Mouse (Mus musculus) hindbrain, postnatal 0 days (tissue): ENCODE measurements around the gene Iba57. TPM values are rescaled to one million over a fixed set of nuclear protein-coding genes. Genes with fewer than 3 reads are reported as not detected.

Experiments used
- ATAC-seq: fragments of 200-750 bp; cut with Nextera tagmentation; 2 replicates; pipeline ENCODE4 v1.8.0; 2017; ENCODE audit warnings: mild to moderate bottlenecking, moderate TSS enrichment, moderate library complexity
- DNase-seq: peaks from one replicate; pipeline ENCODE4 v3.0.0-alpha.2; 2015; ENCODE audit warnings: low spot score
- H3K27ac ChIP-seq: fragments of 300-500 bp; sonication (generic); 2 replicates; pipeline ENCODE4 v1.5.1; 2014; ENCODE audit warnings: mild to moderate bottlenecking
- H3K27me3 ChIP-seq: fragments of 300-500 bp; sonication (generic); 2 replicates; pipeline ENCODE4 v1.6.1; 2014; ENCODE audit warnings: low read length, mixed read lengths; ENCODE audit not compliant: insufficient read depth
- H3K36me3 ChIP-seq: fragments of 300-500 bp; sonication (generic); 2 replicates; pipeline ENCODE4 v1.6.1; 2014; ENCODE audit warnings: low read length, mixed read lengths; ENCODE audit not compliant: insufficient read depth
- H3K4me1 ChIP-seq: fragments of 300-500 bp; sonication (generic); 2 replicates; pipeline ENCODE4 v1.6.1; 2014; ENCODE audit warnings: antibody characterized with exemption, low read length, mixed read lengths; ENCODE audit not compliant: insufficient read depth
- H3K4me2 ChIP-seq: fragments of 300-500 bp; sonication (generic); 2 replicates; pipeline ENCODE4 v1.6.1; 2014; ENCODE audit warnings: low read depth, mild to moderate bottlenecking, low read length, moderate library complexity, mixed read lengths
- H3K4me3 ChIP-seq: fragments of 300-500 bp; sonication (generic); 2 replicates; pipeline ENCODE4 v1.5.1; 2014; ENCODE audit warnings: low read length
- H3K9ac ChIP-seq: fragments of 300-500 bp; sonication (generic); replicated peaks from 2 replicates; pipeline ENCODE4 v1.6.1; 2014; ENCODE audit warnings: mild to moderate bottlenecking, low read length, moderate library complexity, mixed read lengths
- H3K9me3 ChIP-seq: fragments of 300-500 bp; sonication (generic); 2 replicates; pipeline ENCODE4 v1.6.1; 2016; ENCODE audit warnings: low read length, mixed read lengths
- CTCF ChIP-seq: IDR thresholded peaks from 2 replicates; pipeline ENCODE4 v1.5.1; 2016; ENCODE audit warnings: antibody characterized with exemption, control low read depth, low read depth
- WGBS: fragments of 180-500 bp; shearing (Covaris S2); extraction: QIAGEN DNeasy Blood & Tissue Kit; methylation state at CpG from one replicate; pipeline ENCODE4 v1.1.7; 2014; 5-methylcytosine and 5-hydroxymethylcytosine counted together
- polyA plus RNA-seq: library from polyadenylated mRNA; unstranded; fragments of >200 nt; fragmentation: Nextera tagmentation; extraction: Ambion mirVana; gene quantifications from 2 replicates; pipeline ENCODE4 v1.2.1, GENCODE M21; 2015
- total RNA-seq: library from RNA; depleted of rRNA; stranded (reverse); fragments of >200 nt; gene quantifications from 2 replicates; pipeline ENCODE4 v1.2.3, GENCODE M21; 2014; rRNA removed

Gene Iba57
- total and polyA plus RNA-seq, 2 experiments from 2014 or later, result 9.3 to 14.8 TPM

GRCm38 (mm10) chr11:59135051-59135820 lies 28.3 kb downstream of the Iba57 start:
- no peaks in the 10 kb centered on the region for H3K36me3 ChIP-seq
- peak overlapping the region; percentile 30; the same call in 1 of the 2 replicates for H3K9ac ChIP-seq
- peak; percentile 12 for DNase-seq
- H3K4me2 ChIP-seq, result peak overlapping the region; percentile 51
- ATAC-seq, result peak; percentile 6; the same call in 1 of the 2 replicates
- H3K27ac ChIP-seq, result no peak overlapping the region
- H3K9me3 ChIP-seq, result no peaks in the 10 kb centered on the region
- no peaks in the 10 kb centered on the region for H3K4me1 ChIP-seq
- no peak for TF ChIP-seq CTCF
- H3K4me3 ChIP-seq, result peak overlapping the region; percentile 30
- WGBS, result 6% methylated on average over 55 of the region's 55 CpGs
- H3K27me3 ChIP-seq, result peaks cover 37% of the 10 kb centered on the region

GRCm38 (mm10) chr11:59134373-59134997 lies 29.1 kb downstream of the Iba57 start:
- Histone ChIP-seq H3K4me3 (peak overlapping the region; percentile 6; the same call in 1 of the 2 replicates), H3K27ac (no peak overlapping the region), H3K9me3 (no peaks in the 10 kb centered on the region), H3K36me3 (no peaks in the 10 kb centered on the region), H3K27me3 (peaks cover 37% of the 10 kb centered on the region), H3K4me1 (no peaks in the 10 kb centered on the region), H3K4me2 (peak overlapping the region; percentile 23; the same call in 1 of the 2 replicates), H3K9ac (no peak overlapping the region)
- WGBS, result 9% methylated on average over 33 of the region's 35 CpGs
- ATAC-seq (peak; percentile 16; the same call in 1 of the 2 replicates), DNase-seq (peak; percentile 11)
- no peak for TF ChIP-seq CTCF

DNA sequence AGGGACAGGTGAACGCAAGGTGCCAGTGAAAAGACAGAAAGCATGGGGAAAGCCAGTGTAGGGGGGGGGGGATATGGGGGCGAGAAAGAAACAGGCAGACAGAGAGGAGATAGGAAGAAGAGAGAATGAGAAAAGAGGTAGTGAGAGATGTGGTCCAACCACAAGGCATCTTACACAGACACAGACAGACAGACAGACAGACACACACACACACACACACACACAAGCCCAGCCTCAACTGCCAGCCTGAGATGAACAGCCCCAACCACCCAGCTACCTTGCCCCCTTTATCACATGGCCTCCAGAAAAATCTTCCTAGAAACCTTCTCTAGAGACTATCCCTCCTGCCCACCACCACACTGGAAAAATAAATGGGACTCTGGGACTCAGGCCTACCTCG lies 31.5 kb downstream of the Iba57 start:
- Histone ChIP-seq H3K4me1 (no peaks in the 10 kb centered on the region), H3K4me3 (no peak overlapping the region), H3K36me3 (no peaks in the 10 kb centered on the region), H3K27me3 (peaks cover 29% of the 10 kb centered on the region), H3K9me3 (no peaks in the 10 kb centered on the region), H3K9ac (no peak overlapping the region), H3K27ac (no peak overlapping the region), H3K4me2 (no peak overlapping the region)
- no peak for DNase-seq
- ATAC-seq, result no peak
- WGBS, result 70% methylated on average over 2 of the region's 3 CpGs
- TF ChIP-seq CTCF, result no peak

DNA sequence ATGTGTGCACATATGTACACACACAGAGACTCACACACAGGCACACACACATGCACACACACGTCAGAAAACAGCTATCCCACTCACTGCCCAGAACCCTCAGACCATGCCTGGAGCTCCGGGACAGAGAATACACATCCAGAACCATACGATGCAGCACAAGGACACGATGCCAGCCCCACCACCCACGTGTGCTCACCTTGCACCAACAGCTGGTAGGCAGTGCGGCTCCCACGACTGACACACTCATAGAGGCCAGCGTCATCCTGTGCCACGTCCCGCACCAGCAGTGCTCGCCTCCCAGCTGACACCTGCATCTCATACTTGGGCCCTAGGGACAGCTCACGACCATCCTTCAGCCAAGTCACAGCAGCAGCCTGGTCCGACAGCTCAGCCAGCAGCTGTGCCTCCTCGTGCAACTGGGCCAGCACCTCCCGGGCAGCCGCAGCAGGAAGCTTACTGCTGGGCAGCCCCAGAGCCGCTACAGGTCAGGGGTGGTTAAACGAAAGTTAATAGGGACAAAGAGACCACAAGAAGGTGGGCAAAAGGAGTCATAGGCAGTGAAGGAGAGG lies 32.1 kb downstream of the Iba57 start:
- Histone ChIP-seq H3K9ac (no peak overlapping the region), H3K4me1 (no peaks in the 10 kb centered on the region), H3K4me3 (no peak overlapping the region), H3K36me3 (no peaks in the 10 kb centered on the region), H3K27ac (no peak overlapping the region), H3K4me2 (no peak overlapping the region), H3K27me3 (peaks cover 23% of the 10 kb centered on the region), H3K9me3 (no peaks in the 10 kb centered on the region)
- no peak for ATAC-seq
- TF ChIP-seq CTCF, result no peak
- DNase-seq, result no peak
- 51% methylated on average over 18 of the region's 18 CpGs for WGBS

- no peak for TF ChIP-seq CTCF
- peak; percentile 48 for DNase-seq
- Histone ChIP-seq H3K9ac (no peak overlapping the region), H3K9me3 (no peaks in the 10 kb centered on the region), H3K36me3 (no peaks in the 10 kb centered on the region), H3K27me3 (peaks cover 16% of the 10 kb centered on the region), H3K4me3 (no peak overlapping the region), H3K4me2 (no peak overlapping the region), H3K27ac (no peak overlapping the region), H3K4me1 (no peaks in the 10 kb centered on the region)
- WGBS, result 77% methylated on average over 9 of the region's 9 CpGs
- ATAC-seq, result 0 out of 2 replicates have a peak, but pooled peaks have one; percentile 48
These were observed 32.8 kb downstream of the Iba57 start for GRCm38 (mm10) chr11:59130782-59131181.

DNA sequence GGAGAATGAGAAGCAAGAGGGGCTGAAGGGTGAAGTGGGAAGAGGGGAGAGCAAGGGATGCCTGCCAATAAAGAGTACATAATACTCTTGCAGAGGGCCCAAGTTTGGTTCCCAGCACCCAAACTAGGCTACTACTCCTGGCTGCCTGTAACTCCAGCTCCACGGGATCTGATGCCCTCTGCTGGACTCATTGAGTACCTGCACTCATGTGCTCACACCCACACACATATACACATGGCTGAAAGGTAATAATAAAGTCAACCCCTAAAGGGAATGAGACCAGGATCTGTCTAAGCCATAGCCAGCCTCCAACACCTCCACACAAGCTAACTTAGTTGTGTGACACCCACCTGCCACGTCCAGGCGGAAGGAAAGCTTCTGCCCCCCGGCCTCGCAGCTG lies 57.6 kb downstream of the Iba57 start:
- DNase-seq, result no peak

More for the DNA sequence above, 57.6 kb downstream of the Iba57 start:
- no peak for TF ChIP-seq CTCF
- Histone ChIP-seq H3K27ac (no peak overlapping the region), H3K4me1 (no peaks in the 10 kb centered on the region), H3K27me3 (no peaks in the 10 kb centered on the region), H3K4me3 (no peak overlapping the region), H3K4me2 (no peak overlapping the region), H3K9me3 (no peaks in the 10 kb centered on the region), H3K9ac (no peak overlapping the region), H3K36me3 (no peaks in the 10 kb centered on the region)
- ATAC-seq, result no peak
- 94% methylated on average over 5 of the region's 5 CpGs for WGBS

Other genes with a start within 250 kb of the Iba57 start
- not detected in 2 replicates for gene Btnl10, start 245.8 kb downstream of the Iba57 start, total RNA-seq
- 0.04 TPM in 1 of 2 replicates, not detected in the other for gene Btnl10, start 245.8 kb downstream of the Iba57 start, polyA plus RNA-seq
- gene Rnf187, start 224.8 kb downstream of the Iba57 start, total RNA-seq, result 975 and 1,069 TPM in 2 replicates
- gene Rnf187, start 224.8 kb downstream of the Iba57 start, polyA plus RNA-seq, result 649 and 670 TPM in 2 replicates
- 625 and 1,276 TPM in 2 replicates for gene Hist3h2ba, start 214.8 kb downstream of the Iba57 start, total RNA-seq
- gene Hist3h2ba, start 214.8 kb downstream of the Iba57 start, polyA plus RNA-seq, result 103 and 109 TPM in 2 replicates
- gene Hist3h2a, start 209.1 kb downstream of the Iba57 start, total RNA-seq, result 218 and 236 TPM in 2 replicates
- gene Hist3h2a, start 209.1 kb downstream of the Iba57 start, polyA plus RNA-seq, result 49.6 and 53.3 TPM in 2 replicates
- gene Trim17, start 209.1 kb downstream of the Iba57 start, total RNA-seq, result 2.8 and 4.3 TPM in 2 replicates
- gene Trim17, start 209.1 kb downstream of the Iba57 start, polyA plus RNA-seq, result 0.55 and 0.74 TPM in 2 replicates
- gene Trim11, start 185.6 kb downstream of the Iba57 start, total RNA-seq, result 31.7 and 31.8 TPM in 2 replicates
- gene Trim11, start 185.6 kb downstream of the Iba57 start, polyA plus RNA-seq, result 14.1 and 15.9 TPM in 2 replicates
- gene Obscn, start 27.3 kb downstream of the Iba57 start, total RNA-seq, result 2.3 and 2.8 TPM in 2 replicates
- 0.30 and 0.41 TPM in 2 replicates for gene Obscn, start 27.3 kb downstream of the Iba57 start, polyA plus RNA-seq
- gene Gjc2, start 19.5 kb upstream of the Iba57 start, total RNA-seq, result 2.3 and 3.2 TPM in 2 replicates
- gene Gjc2, start 19.5 kb upstream of the Iba57 start, polyA plus RNA-seq, result 0.38 and 0.76 TPM in 2 replicates
- gene Guk1, start 28.5 kb upstream of the Iba57 start, total RNA-seq, result 124 TPM in 2 replicates
- gene Guk1, start 28.5 kb upstream of the Iba57 start, polyA plus RNA-seq, result 258 and 271 TPM in 2 replicates
- 88.3 and 90.6 TPM in 2 replicates for gene Mrpl55, start 38.7 kb upstream of the Iba57 start, total RNA-seq
- gene Mrpl55, start 38.7 kb upstream of the Iba57 start, polyA plus RNA-seq, result 119 and 123 TPM in 2 replicates
- gene 2310033P09Rik, start 44.6 kb upstream of the Iba57 start, total RNA-seq, result 4.3 and 4.7 TPM in 2 replicates
- 24.8 and 29.2 TPM in 2 replicates for gene 2310033P09Rik, start 44.6 kb upstream of the Iba57 start, polyA plus RNA-seq
- gene Arf1, start 64.5 kb upstream of the Iba57 start, total RNA-seq, result 352 and 363 TPM in 2 replicates
- 609 and 632 TPM in 2 replicates for gene Arf1, start 64.5 kb upstream of the Iba57 start, polyA plus RNA-seq
- 0.61 and 0.68 TPM in 2 replicates for gene Wnt3a, start 127.0 kb upstream of the Iba57 start, total RNA-seq
- gene Wnt3a, start 127.0 kb upstream of the Iba57 start, polyA plus RNA-seq, result 0.31 and 0.44 TPM in 2 replicates
- 2.8 and 4.5 TPM in 2 replicates for gene Wnt9a, start 143.2 kb upstream of the Iba57 start, total RNA-seq
- 2.1 and 2.3 TPM in 2 replicates for gene Wnt9a, start 143.2 kb upstream of the Iba57 start, polyA plus RNA-seq
- gene Prss38, start 211.9 kb upstream of the Iba57 start, total RNA-seq, result not detected in 2 replicates
- gene Prss38, start 211.9 kb upstream of the Iba57 start, polyA plus RNA-seq, result not detected in 2 replicates